Mouse (Mus musculus): Measurements from ENCODE around the gene Frmd4a. TPM values are rescaled to one million over a fixed set of nuclear protein-coding genes. Genes with fewer than 3 reads are reported as not detected.

Gene Frmd4a
- polyA plus RNA-seq, 1 experiment from 2014 or later, result 49.1 TPM

DNA sequence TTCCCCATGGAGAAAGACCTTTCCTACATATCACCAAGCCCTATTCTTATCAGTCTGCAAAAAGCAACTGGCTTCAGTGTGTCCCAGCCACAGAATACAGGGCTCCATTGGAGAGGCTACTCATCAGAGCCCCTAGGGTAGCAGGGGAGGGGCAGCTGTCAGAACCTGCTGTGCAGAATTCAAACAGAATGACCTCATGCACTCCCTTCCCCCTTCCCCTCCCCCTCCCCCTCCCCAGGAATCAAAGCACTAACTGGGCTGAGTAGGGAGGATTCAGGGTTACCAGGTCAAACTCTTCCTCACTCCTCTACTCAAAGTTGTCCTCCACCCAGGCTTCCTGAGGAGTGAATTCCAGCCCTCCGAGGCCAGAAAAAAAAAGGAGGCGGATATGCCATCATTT, 444.0 kb downstream of the Frmd4a start:
- peaks cover 10% of the 10 kb centered on the region; the same call in 1 of the 2 replicates for H3K36me3 ChIP-seq
- H3K4me1 ChIP-seq (replicated peaks), result peaks cover 72% of the 10 kb centered on the region
- H3K4me3 ChIP-seq, result no peak overlapping the region
- 9% methylated on average over 2 of the region's 2 CpGs for WGBS
- peak overlapping the region; percentile 83 for H3K27ac ChIP-seq
- H3K9me3 ChIP-seq, result no peaks in the 10 kb centered on the region
- peak; percentile 80 for DNase-seq (ENCODE audit: low spot score)
- H3K27me3 ChIP-seq (ENCODE audit: insufficient read depth, poor library complexity, severe bottlenecking), result no peaks in the 10 kb centered on the region

DNA sequence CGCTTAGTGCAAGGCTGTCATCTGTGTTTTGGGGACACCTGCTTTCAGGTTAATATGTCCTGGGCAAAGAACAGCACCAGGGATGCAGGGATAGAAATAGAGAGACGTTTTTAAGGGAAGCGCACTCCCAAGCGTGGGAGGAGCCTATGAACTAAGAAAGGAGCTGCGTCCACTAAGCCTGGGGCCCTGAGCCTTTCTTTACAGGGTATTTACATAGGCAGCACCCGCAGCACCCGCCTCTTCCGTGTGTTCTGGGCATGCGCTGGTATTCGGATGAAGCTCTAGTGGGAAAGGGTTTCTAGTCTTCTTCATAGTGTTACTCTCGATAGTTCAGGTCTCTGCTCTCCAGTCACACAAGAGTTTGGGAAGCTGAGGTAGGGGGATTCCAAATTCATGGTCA, 445.0 kb downstream of the Frmd4a start:
- H3K27ac ChIP-seq, result peak overlapping the region; percentile 83
- no peaks in the 10 kb centered on the region for H3K27me3 ChIP-seq (ENCODE audit: insufficient read depth, poor library complexity, severe bottlenecking)
- peaks cover 63% of the 10 kb centered on the region for H3K4me1 ChIP-seq (replicated peaks)
- WGBS, result 15% methylated on average over 11 of the region's 11 CpGs
- DNase-seq (ENCODE audit: low spot score), result peak; percentile 53
- H3K9me3 ChIP-seq, result 0 out of 2 replicates have a peak, but pooled peaks cover 2% of the 10 kb centered on the region
- peaks cover 20% of the 10 kb centered on the region for H3K36me3 ChIP-seq
- no peak overlapping the region for H3K4me3 ChIP-seq

DNA sequence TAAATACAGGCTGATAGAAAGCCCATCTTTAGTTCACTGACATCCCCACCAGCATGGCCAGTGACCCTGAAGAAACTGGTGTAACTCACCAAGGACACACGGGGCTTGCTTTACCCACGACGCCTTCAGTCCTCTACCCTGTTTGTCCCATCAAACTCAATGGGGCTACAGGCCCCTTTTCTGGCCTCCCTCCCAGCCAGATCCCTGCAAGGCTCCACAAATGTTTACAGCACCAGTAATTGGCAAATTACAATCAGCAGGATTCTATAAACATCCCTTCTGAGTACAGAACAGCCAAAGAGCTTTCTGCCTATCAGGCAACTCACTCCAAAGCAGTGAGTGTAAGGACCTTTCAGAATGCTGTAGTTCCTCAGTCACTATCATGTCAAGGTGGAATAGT, 448.6 kb downstream of the Frmd4a start:
- H3K27me3 ChIP-seq (ENCODE audit: insufficient read depth, poor library complexity, severe bottlenecking), result no peaks in the 10 kb centered on the region
- H3K4me3 ChIP-seq, result no peak overlapping the region
- peaks cover 27% of the 10 kb centered on the region for H3K4me1 ChIP-seq (replicated peaks)
- H3K27ac ChIP-seq, result no peak overlapping the region
- peaks cover 55% of the 10 kb centered on the region for H3K36me3 ChIP-seq
- peaks cover 19% of the 10 kb centered on the region; the same call in 1 of the 2 replicates for H3K9me3 ChIP-seq
- no peak for DNase-seq (ENCODE audit: low spot score)
- WGBS, result 68% methylated on average over 3 of the region's 3 CpGs

DNA sequence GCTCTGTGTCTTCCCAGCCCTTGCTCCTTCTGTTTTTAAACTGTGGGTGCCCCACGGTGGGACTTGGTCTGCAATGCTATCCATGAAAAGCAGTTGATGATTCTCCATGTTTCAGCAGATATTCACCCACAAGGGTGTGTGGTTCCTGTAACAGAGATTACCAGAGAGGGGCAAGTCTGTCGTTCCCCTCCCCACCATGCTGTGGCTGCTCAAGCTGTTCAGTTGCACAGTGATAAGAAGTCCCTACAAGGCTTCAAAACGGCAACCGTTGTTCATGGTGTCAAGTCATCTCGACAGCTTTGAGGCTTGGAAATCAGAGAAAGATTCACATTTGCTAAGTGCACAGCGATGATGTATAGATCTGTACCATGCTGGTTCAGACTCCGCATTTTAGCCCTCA, 449.8 kb downstream of the Frmd4a start:
- Histone ChIP-seq H3K27me3 (ENCODE audit: insufficient read depth, poor library complexity, severe bottlenecking) (no peaks in the 10 kb centered on the region), H3K36me3 (peaks cover 56% of the 10 kb centered on the region), H3K4me3 (no peak overlapping the region), H3K4me1 (replicated peaks) (peaks cover 20% of the 10 kb centered on the region), H3K27ac (no peak overlapping the region), H3K9me3 (peaks cover 19% of the 10 kb centered on the region; the same call in 1 of the 2 replicates)
- no peak for DNase-seq (ENCODE audit: low spot score)
- WGBS, result 92% methylated on average over 7 of the region's 7 CpGs

DNA sequence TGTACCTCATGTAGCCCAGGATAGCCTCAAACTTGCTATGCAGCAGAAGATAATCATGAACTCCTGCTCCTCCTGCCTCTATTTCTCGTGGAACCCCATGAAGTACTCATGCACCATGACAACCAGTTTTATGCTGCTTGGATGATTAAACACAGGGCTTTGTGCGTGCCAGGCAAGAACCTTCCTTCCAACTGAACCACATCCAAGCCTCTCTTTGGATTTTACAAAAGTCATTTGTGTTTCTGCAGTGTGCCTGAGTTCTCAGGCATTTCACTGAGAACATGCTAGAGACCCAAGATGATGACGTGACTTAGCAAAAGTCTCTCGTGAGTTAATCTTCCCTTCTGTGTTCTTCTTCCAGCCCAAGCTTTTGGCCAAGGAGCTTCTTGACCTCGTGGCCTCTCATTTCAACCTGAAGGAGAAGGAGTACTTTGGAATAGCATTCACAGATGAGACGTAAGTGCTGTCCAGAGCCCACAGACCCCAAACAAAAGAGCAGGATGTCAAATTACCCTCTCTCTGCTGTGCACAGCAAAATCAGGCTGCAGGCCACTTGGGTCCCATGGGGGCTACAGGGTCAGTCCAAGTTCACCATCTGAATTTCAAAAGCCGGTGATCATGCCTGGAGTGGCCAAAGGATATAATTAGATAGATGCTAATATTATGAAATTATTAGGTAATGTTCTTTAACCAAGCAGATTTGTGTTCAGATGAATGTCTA, 455.4 kb downstream of the Frmd4a start:
- Histone ChIP-seq H3K27me3 (ENCODE audit: insufficient read depth, poor library complexity, severe bottlenecking) (no peaks in the 10 kb centered on the region), H3K36me3 (peaks cover 76% of the 10 kb centered on the region), H3K27ac (peak overlapping the region; percentile 56; the same call in 1 of the 2 replicates), H3K4me3 (no peak overlapping the region), H3K9me3 (peaks cover 17% of the 10 kb centered on the region; the same call in 1 of the 2 replicates), H3K4me1 (replicated peaks) (peaks cover 23% of the 10 kb centered on the region)
- WGBS, result 59% methylated on average over 7 of the region's 7 CpGs
- DNase-seq (ENCODE audit: low spot score), result no peak

DNA sequence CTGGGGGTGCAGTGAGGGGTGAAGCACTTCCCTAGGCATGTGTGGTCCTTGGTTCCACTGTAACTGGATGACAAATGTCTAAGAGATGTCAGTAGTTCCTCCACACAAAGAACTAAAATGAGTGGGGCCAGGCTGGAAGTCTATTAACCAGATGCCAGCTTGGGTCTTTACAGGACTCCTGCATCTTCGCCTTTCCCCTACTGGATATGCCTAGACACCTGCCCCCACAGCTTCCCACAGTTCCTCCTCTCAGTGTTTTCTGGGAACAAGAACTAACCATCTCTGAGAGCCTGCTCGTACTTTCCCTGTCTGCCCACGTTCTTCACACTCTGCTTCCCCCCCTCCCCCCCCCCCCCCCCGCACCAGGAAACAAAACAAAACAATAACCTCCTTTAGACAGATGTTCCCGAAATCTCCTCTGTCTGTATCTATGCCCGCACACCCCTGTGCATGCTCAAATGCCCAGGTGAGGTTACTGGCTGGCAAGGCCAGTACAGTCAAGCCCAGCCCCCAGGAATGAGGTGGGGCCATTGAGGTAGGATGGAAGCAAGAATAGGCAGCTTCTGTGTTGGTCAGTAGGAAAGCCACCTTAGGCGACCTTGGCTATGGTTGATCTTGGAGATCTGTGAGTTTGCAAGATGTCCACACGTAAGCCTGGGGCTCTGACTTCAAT, 456.5 kb downstream of the Frmd4a start:
- peaks cover 23% of the 10 kb centered on the region for H3K4me1 ChIP-seq (replicated peaks)
- 0 out of 2 replicates have a peak overlapping the region, but pooled peaks have one; percentile 16 for H3K27ac ChIP-seq
- H3K9me3 ChIP-seq, result peaks cover 7% of the 10 kb centered on the region; the same call in 1 of the 2 replicates
- no peaks in the 10 kb centered on the region for H3K27me3 ChIP-seq (ENCODE audit: insufficient read depth, poor library complexity, severe bottlenecking)
- no peak overlapping the region for H3K4me3 ChIP-seq
- peaks cover 68% of the 10 kb centered on the region for H3K36me3 ChIP-seq
- 89% methylated on average over 7 of the region's 8 CpGs for WGBS
- no peak for DNase-seq (ENCODE audit: low spot score)

DNA sequence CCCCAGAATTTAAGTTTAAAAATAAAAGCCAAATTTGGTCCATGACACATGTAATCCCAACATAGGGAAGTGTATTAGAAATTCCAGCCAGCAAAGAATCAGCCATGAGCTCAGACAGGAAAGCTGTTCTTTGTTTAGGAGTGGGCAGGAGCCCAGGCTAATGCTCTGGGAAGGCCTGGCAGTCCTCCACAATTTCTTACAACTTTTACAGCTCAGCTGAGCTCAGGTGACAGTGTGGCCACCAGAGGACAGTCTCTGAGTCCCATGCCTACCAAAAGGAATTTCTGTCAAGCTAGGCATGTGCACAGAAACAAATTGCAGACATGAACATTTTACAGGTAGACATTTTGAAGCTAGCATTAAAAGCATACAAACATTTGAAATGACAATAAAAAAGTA, 457.0 kb downstream of the Frmd4a start:
- no peak for DNase-seq (ENCODE audit: low spot score)
- H3K4me1 ChIP-seq (replicated peaks), result peaks cover 23% of the 10 kb centered on the region
- H3K36me3 ChIP-seq, result peaks cover 63% of the 10 kb centered on the region
- no peak overlapping the region for H3K4me3 ChIP-seq
- no peaks in the 10 kb centered on the region for H3K27me3 ChIP-seq (ENCODE audit: insufficient read depth, poor library complexity, severe bottlenecking)
- peaks cover 2% of the 10 kb centered on the region; the same call in 1 of the 2 replicates for H3K9me3 ChIP-seq
- no peak overlapping the region for H3K27ac ChIP-seq

DNA sequence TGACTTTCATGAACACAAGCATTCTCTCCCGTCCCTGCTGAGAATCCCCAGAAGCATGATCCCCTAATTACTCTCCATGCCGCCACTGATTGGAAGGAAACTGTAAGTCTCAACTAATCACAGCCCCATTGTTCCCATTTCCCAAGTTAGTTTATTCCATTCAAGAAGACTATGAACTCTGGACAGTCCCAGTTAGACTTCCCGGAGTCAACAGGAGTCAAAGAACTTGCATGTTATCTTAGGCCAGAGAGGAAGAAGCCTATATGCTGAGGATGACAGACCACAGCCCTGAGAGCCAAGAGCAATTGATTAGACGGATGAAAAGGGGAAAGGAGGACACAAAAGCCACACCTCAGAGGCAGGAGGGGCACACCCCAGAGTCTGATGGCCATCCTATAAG, 458.5 kb downstream of the Frmd4a start:
- Histone ChIP-seq H3K9me3 (no peaks in the 10 kb centered on the region), H3K27ac (no peak overlapping the region), H3K36me3 (peaks cover 63% of the 10 kb centered on the region), H3K27me3 (ENCODE audit: insufficient read depth, poor library complexity, severe bottlenecking) (no peaks in the 10 kb centered on the region), H3K4me3 (no peak overlapping the region), H3K4me1 (replicated peaks) (peaks cover 31% of the 10 kb centered on the region)
- 76% methylated on average over 4 of the region's 4 CpGs for WGBS
- no peak for DNase-seq (ENCODE audit: low spot score)

DNA sequence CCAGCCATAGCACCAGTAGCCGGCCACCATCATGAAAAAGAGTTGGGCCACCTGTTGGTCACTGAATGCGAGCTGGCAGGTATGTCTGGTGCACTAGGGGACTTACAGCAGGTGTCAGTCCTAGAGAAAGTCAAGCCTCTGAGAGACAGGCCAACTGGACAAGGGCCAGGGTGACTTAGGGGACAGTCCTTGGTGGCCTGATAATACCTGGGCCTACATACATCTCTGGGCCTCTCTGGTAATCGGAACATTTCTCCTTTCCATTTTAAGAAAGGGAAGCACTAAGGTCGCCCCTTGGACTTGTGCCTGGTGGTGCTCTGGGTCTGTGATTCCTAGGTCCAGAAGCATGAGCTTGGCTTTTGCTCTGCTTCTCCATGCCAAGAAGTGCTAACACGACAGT, 459.1 kb downstream of the Frmd4a start:
- Histone ChIP-seq H3K4me3 (no peak overlapping the region), H3K27ac (no peak overlapping the region), H3K9me3 (no peaks in the 10 kb centered on the region), H3K27me3 (ENCODE audit: insufficient read depth, poor library complexity, severe bottlenecking) (no peaks in the 10 kb centered on the region), H3K36me3 (peaks cover 65% of the 10 kb centered on the region), H3K4me1 (replicated peaks) (peaks cover 32% of the 10 kb centered on the region)
- no peak for DNase-seq (ENCODE audit: low spot score)
- 92% methylated on average over 5 of the region's 5 CpGs for WGBS

DNA sequence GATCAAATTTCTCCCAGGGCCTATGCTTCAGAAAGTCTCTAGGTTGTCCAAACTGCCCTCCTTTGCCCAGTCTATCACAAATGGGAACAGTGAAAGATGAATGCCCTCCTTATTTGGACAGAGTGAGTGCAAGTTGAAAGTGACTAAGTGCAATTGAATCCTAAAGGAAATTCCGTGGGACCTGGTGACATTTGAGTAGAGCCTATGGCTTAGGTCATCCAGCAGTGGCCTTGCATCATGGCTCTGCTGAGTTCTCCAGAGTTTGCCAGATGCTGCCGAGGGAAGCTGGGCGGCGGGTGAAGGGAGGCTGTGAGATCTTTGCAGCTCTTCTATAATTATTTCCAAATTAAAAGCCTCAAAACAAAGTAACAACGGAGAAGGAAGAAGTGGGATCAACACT, 459.8 kb downstream of the Frmd4a start:
- DNase-seq (ENCODE audit: low spot score), result no peak
- H3K4me3 ChIP-seq, result no peak overlapping the region
- H3K36me3 ChIP-seq, result peaks cover 65% of the 10 kb centered on the region
- no peak overlapping the region for H3K27ac ChIP-seq
- 81% methylated on average over 5 of the region's 5 CpGs for WGBS
- no peaks in the 10 kb centered on the region for H3K27me3 ChIP-seq (ENCODE audit: insufficient read depth, poor library complexity, severe bottlenecking)
- peaks cover 26% of the 10 kb centered on the region for H3K4me1 ChIP-seq (replicated peaks)
- no peaks in the 10 kb centered on the region for H3K9me3 ChIP-seq

DNA sequence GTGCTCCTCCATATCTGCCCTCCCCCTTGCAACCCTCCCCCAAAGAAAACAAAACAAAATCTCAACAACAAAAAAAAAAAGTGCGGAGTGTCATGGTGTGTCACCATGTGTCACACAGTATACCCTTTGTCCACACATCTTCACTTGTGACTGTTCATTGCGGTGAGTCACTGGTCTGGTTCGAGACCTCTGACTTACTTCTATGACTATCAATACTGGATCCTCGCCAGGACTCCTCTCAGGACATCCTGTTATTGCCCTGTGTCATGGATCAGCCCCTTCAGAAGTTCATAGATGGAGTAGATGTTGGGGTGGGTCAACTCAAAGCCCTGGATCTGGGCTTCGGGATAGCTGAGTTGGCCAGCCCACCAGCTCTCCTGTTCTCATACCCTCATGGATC, 462.7 kb downstream of the Frmd4a start:
- 85% methylated on average over 5 of the region's 5 CpGs for WGBS
- peaks cover 71% of the 10 kb centered on the region for H3K36me3 ChIP-seq
- DNase-seq (ENCODE audit: low spot score), result no peak

DNA sequence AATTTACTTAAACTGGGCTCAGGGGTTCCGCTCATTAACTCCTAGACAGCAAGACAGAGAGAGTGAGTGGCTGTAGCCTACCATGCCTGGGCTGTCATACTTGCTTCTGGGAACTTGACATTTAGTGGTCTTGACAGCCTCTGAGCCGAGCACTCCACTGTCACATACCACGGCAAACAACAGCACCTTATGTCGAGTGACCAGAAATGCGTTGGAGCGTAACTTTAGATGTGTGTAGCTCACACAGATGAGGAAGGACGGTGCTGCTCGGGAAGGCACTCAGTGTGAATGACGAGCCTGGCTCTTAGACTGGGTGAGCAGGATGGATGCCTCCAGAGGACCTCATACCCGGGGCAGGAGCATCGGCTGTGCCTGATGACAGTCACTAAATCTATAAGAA, 463.6 kb downstream of the Frmd4a start:
- Histone ChIP-seq H3K36me3 (peaks cover 71% of the 10 kb centered on the region), H3K4me3 (no peak overlapping the region), H3K27me3 (ENCODE audit: insufficient read depth, poor library complexity, severe bottlenecking) (no peaks in the 10 kb centered on the region), H3K9me3 (no peaks in the 10 kb centered on the region), H3K27ac (no peak overlapping the region), H3K4me1 (replicated peaks) (0 out of 2 replicates have a peak, but pooled peaks cover 18% of the 10 kb centered on the region)
- no peak for DNase-seq (ENCODE audit: low spot score)
- 74% methylated on average over 11 of the region's 11 CpGs for WGBS

More for the DNA sequence above, 462.7 kb downstream of the Frmd4a start:
- Histone ChIP-seq H3K4me3 (no peak overlapping the region), H3K9me3 (no peaks in the 10 kb centered on the region), H3K27me3 (ENCODE audit: insufficient read depth, poor library complexity, severe bottlenecking) (no peaks in the 10 kb centered on the region), H3K27ac (no peak overlapping the region), H3K4me1 (replicated peaks) (0 out of 2 replicates have a peak, but pooled peaks cover 18% of the 10 kb centered on the region)

DNA sequence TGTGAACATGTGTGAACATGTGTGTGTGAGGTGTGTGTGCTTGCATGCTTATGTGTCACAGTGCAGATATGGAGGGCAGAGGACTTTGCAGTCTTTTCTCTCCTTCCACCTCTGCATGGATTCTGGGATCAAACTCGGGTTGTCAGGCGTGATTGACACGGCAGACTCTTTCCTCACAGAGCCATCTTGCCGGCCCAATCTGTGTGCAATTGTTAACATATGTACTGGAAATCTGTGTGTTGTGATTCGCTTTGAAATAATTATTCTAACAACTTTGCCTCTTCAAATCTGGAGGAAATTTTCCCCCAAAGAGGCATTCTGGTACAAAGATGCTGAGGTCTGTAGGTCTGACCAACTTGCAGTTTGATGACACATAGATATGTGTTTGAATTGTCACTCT, 468.7 kb downstream of the Frmd4a start:
- H3K9me3 ChIP-seq, result no peaks in the 10 kb centered on the region
- peaks cover 17% of the 10 kb centered on the region for H3K4me1 ChIP-seq (replicated peaks)
- 89% methylated on average over 5 of the region's 5 CpGs for WGBS
- H3K4me3 ChIP-seq, result no peak overlapping the region
- no peaks in the 10 kb centered on the region for H3K27me3 ChIP-seq (ENCODE audit: insufficient read depth, poor library complexity, severe bottlenecking)
- no peak for DNase-seq (ENCODE audit: low spot score)
- peaks cover 74% of the 10 kb centered on the region for H3K36me3 ChIP-seq
- H3K27ac ChIP-seq, result no peak overlapping the region

Measured in hindbrain, embryonic 10.5 days (tissue).